Mouse (Mus musculus) left cerebral cortex, adult 9 months (tissue): ENCODE data around the gene Upk3a.

ENCODE experiments used
- DNase-seq, 2 experiments: peaks; one replicate each; pipeline ENCODE4 v3.0.0; 2022; ENCODE audit warnings: low spot score in 2 of 2

Upk3a gene

DNA sequence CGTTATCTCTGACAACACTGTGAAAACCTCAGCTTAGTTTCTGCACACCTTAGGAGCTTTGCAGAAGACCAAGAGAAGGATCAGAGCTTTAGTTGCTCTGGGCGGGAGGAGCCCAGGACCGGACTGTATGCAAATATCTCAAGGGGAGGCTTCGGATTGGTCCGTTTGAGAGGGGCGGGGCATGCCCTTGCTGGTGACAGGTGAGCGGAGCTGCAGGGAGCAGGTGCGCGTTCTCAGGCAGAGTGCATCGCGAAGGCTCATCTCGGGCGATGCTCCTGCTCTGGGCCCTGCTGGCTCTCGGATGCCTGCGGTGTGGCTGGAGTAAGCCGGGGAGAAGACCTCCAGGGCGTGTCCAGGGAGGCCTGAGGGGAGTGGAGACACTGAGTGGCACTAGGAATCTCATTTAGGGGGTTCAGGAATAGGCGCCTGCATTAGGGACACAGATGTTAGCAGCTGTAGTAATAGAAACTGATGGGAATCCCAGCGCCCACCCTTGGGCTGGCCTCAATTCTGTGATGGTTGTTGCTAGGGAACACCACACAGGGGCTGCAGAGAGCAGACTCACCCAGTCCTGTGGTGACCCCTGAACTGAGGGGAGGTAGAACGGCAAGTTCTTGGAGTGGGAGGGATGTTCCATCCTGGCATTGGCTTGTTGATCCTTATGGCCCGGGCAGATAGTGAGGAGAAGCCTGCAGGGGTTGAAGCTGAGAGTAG lies at the start of gene Upk3a:
Gene Upk3a (plus strand): TSS at position 191 of the 714 bp plus-strand sequence.
- DNase-seq = no peak

DNA sequence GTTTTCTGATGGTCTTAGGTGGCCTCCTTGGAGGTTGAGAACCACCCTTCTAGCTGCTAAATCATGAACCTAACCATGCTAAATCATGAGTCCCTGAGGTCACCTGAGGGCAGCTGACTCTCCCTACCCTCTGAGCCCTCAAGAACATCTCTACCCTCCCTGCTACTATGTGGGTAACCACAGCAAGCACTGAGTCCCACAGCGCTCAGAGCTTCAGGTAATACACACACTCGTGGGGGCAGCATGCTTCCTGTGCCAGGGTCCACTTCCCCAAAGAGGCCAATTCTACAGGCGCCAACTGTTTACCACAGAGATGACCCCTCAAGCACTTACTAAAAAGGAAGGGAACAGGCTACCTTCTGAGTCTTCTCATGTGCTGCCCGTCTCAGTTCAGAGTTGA lies 48.4 kb upstream of the Upk3a start:
- DNase-seq = no peak

DNA sequence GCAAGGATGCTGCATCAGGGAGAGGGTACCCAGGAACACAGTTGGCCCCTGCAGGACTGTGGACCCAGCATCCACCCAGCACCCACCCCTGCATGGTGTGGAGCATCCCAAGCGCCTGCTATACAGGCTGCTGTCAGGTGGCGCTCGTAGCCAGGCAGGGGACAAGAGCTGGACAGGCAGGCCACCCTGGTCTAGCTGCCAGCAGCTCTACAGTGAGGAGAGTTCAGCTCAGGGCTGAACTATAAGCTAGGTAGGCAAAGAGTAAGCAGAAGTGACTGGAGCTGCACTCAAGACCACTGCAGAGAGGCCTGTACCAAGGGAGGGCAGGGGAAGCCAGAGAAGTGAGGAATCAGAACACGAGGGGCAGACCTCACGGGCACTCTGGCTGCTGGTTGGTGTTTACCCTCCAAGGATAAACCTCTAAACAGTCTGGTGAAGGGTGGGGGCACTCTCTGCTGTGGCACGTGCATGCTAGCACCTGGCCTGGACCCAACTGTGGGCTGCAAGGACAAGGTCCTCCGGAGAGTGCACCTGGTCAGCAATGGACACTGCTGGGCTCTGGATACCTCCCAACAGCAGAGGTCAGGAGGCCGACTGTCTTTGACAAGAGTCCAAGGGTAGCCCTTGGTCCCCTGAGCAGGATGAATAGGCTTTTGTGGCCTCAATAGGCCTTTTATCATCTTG lies 43.9 kb upstream of the Upk3a start:
- DNase-seq = peak in 1 of 2 experiments; percentile 67

- DNase-seq = no peak
These were observed 43.4 kb upstream of the Upk3a start for GRCm38 (mm10) chr15:84973544-84973871.

DNA sequence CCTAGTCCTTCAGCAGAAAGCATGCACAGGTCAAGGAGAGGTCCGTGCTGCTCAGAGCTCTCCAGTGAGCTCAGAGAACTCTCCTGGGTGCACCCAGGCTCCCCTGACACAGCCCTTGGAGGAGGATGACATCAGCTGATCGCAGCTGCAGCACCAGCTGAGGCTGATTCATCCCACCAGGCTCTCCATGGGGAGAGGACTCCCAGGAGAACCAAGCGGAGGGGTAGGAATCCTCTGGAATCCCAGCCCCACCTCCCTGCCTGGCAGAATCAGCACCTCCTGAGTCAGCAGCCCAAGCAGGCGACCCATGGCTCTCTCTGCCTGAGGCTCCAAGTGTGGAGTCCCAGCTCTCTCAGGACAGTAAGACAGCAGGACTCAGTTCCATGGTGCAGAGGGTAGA lies 41.2 kb upstream of the Upk3a start:
- peak; percentile 76 to 84 for DNase-seq

DNA sequence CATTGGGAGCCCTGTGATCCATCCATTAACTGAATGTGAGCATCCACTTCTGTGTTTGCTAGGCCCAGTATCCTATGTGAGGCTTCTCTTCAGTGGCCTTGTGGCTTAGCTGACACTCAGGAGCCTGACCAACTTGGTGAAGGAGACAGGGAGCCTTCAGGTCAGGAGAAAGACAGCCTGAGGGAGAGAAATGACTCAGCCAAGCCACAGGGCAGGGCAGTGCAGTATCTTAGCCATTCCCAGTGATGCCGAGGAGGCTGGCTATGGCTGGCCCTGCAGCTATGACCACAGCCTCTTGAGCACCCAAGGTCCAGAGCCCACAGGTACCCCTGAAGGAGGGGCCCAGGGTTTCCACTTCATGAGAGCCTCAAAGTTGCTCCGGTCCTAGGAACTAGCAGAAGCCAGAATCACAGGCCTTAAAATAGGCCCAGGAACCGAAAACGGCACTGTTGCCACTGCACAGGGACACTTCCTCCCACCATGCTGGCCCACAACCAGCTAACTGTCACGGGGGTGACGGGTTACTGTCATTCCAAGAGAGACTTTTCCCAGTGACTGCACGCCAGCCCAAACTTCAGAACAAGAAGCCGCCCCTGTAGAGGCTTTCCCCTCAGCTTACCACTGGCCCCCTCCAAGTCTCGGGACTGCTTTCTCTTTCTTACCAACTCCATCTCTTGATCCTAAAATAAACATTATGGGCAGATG lies 35.2 kb upstream of the Upk3a start:
- DNase-seq = no peak

- DNase-seq = no peak
These were observed 34.1 kb upstream of the Upk3a start for GRCm38 (mm10) chr15:84982888-84983287.

DNA sequence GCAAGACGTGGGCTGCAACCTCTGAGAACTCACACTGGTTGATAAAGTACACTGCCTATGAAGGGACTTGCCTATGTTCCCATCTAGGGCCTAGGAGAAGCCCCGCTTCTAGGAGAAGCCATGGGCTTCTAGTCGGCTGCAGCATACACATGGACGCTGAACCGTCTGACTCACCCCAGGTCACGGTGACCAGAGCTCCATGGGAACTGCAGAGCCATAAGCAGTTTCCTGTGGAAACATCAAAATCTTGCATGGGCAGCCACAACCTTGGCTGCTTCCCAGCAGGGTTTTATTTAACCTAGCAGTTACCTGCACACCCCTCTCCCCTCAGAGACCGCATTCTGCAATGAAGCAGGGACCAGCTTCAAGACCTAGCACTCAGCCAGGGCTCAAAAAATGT lies 33.2 kb upstream of the Upk3a start:
- no peak for DNase-seq

DNA sequence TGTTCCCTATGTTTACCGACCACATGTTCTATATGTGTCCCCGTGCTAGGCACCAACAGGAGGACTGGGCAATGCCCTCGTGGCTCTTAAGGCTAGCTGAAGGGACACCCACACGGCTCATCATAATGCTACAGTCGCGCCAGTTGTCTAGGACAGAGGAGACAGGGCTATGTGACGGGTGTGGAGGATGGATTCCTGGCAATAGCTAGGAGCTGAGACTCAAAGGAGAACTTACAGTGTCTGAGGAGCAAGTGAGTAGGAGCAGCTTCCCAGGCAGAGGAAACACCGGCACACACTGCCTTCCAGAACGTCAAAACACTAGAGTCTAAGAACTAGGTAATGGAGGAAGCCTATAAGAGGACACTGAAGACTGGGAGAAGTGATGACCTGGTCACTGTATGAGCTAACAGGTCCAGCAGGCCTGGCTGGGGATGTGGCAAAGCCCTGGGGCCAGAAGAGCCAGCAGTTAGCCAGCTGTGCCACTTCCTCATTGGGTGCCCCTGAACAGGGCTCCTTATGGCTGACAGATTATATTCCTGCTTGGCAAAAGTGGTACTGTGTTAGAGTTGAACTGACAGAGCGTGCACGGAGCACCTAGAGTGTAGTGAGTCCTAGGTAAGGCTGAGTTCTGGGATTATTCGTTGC lies 31.3 kb upstream of the Upk3a start:
- no peak for DNase-seq

GRCm38 (mm10) chr15:84986171-84987019 lies 30.5 kb upstream of the Upk3a start:
- no peak for DNase-seq

DNA sequence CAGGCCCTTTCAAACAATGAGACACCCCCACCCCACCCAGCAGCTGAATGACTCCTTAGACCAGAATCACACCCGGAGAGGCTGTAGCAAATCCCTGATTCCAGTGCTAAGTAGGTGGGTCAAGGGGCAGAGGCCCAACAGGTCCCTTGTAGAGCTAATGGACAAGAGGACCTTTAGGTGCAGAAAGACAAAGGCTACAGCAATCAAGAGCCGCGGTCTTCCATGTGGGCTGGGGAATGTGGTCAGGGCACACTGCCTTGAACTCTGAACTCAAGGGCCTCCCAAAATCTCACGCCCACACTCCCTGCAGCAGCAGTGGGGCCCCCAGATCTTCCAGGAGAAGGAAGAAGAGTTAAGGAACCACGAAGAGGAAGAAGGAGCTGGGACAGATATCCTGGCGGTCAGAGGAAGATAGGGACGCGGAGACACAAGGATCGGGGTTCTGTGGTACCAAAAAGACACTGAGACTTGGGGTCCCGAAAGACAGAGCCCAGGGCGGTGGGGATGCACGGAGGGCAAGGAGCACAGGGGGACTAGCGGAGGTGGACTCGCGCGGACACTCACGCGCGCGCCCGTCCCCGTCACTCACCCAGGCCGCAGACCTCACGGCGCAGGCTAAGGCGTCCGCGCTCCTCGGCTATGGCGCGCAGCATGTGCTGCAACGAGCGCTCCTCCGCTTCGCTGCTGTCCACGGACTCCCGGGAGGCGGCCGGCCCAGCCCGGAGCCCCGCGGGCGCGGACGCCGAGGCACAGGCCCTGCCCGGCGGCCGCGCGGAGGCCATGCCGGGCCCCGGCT lies 29.7 kb upstream of the Upk3a start:
- no peak for DNase-seq

DNA sequence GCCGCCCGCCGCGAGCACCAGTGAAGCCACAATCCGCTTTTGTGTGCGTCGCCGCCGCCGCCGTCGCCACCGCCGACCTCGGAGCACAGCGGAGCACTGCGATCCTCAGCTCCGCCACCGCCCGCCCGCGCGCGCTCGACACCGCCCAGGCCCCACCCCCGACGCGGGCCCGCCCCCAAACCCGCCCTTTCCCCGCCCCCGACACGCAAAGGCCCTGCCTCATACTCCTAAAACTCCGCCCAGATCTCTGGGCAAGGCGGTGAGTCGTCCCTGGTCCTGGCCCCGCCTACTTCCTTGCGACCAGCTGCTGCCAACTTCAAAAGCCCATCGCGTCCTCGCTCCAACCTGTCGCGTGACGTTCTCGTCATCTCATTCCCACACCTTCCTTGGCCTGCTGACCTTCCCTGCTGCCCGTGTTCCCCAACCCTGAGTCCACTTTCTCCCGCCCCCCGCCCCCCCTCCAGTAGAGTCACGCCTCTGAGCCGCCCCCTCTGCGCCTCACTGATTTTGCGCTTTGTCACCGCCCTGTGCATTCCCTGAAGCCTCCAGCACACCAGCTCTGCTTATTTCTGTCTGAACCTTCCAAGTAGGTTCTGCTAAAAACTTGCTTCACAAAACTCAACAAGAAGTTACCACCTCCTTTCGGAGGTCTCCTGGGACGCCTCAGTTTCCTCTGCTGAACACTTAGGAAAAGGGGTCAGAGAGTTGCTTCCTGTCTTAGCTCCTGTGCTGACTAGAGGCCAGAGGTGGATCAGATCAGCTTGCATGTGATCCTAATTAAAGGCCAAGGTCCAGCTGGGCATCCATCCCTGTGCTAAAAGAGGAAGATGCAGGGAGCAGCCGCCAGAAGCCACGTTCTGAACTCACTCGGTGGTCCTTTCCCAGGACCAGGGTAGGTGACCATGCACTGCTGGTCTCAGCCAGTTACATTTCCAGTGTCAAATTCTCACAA lies 28.8 kb upstream of the Upk3a start, which contains the start of gene 5031439G07Rik:
Gene 5031439G07Rik (minus strand): TSS at position 678 of the 952 bp plus-strand sequence.
- peak; percentile 84 to 89 for DNase-seq

DNA sequence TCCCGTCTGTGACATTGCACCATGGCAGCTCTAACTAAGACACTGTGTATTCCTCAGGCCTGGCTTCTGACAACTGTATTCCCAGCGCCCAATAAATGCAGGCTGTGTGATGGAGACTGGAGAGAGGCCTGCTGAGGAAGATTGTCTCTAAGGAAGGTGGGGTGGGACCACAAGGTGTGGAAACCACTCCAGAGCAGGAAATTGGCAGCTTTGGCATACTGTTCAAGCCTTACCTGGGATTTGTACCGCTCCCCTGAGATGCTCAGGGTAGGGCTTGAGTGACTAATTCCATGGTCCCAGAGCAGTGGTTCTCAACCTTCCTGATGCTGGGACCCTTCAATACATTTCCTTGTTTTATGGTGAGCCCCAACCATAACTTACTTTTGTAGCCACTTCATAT lies 27.8 kb upstream of the Upk3a start:
- DNase-seq = no peak

DNA sequence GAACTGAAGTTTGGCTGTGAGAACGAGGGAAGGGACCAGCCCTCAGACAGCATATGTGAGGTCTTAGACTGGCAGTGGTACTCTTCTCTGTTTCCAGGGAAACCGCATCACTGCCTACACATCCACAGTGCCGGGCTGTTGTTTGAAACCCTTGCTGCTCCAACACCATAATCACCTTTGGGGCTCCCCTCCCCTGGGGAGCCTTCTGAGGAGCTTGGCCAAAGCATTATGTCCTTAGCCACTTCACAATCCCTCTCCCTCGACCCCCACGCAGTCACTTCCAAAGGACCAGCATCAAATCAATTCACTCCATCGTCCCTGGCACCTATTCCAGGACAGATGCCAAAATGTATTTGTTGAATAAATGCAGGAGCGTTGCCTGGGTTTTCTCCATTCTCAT lies 27.2 kb upstream of the Upk3a start:
- peak in 1 of 2 experiments; percentile 52 for DNase-seq

GRCm38 (mm10) chr15:84994498-84994897 lies 22.4 kb upstream of the Upk3a start:
- DNase-seq = no peak

- DNase-seq = no peak
These were observed 21.9 kb upstream of the Upk3a start for GRCm38 (mm10) chr15:84995041-84995440.

- DNase-seq = peak in 1 of 2 experiments; percentile 56
These were observed 21.0 kb upstream of the Upk3a start for GRCm38 (mm10) chr15:84995967-84996366.

DNA sequence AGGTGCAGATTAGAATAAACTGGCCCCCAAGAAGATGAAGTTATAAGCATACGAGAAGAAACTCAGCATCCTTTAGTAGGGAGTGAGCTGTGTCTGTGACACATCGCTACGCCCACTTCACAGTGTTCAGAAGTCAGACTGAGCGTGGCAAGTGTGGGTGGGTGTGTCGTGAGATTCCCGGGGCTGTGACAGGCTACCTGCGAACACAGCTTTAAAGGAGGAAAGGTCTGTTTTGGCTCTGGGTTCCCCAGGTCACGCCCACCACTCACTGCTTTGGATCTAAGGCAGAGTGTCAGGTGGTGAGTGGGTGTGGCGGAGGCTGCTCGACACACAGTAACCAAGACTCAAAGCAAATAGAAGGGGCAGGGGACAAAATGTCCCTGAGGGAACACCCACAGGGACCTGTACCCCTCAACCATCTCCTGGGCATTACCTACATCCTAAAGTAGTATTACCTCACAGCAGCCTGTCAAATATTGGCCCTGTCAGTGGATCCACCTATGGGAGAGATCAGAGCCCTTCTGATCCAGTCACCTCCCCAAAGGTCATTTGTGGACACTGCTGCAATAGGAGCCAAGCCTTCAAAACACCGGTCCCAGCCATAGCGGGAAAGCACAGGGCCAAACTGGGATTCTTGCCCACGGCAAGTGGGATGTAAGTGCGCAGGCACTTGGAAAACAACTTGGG lies 19.0 kb upstream of the Upk3a start:
- DNase-seq = peak; percentile 82 to 86

- no peak for DNase-seq
These were observed 17.0 kb upstream of the Upk3a start for GRCm38 (mm10) chr15:84999911-85000310.
